ENCODE assay signal across 18 mouse cellular contexts in the genomic region with DNA sequence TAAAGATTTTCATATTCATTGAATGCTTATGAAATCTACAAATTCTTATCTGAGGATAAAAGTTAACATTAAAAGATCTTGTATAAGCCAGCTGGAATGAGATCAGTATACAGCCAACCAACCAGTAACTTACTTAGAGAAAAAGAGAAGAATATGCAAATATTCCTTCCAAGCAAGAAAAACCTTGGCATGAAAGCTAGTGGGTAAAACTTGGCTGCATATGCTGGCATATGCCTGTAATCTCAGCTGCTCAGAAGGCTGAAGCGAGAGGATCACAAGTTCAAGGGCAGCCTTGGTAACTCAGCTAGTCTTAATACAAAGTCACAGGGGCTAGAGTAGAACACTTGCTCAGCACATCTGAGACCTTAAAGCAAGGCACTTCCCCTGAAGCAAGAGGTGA.
"Had no signal": no experiment of that assay in that cellular context is flagged by ENCODE, and none has a peak within 500 bp of the region (broad histone marks: within the 10 kb centered on the region; RNA-seq: fewer than 3 reads in every experiment).

No protein-coding gene starts in this region.

- H3K9ac ChIP-seq: liver, postnatal 0 days; lung, embryonic 15.5 days; midbrain, embryonic 13.5 days; midbrain, embryonic 15.5 days; neural tube, embryonic 13.5 days; stomach, embryonic 15.5 days had no signal

- H3K4me2 ChIP-seq: lung, embryonic 15.5 days; midbrain, embryonic 11.5 days; midbrain, embryonic 13.5 days; midbrain, embryonic 15.5 days; neural tube, embryonic 13.5 days; stomach, embryonic 15.5 days had no signal

- DNase-seq: liver, postnatal 0 days; lung, adult 2 months; lung, postnatal 14 days; lung, postnatal 36 days; right cerebral cortex, postnatal 14 days; thymus, adult 2 months; thymus, postnatal 25 days; thymus, postnatal 4 days had no signal

- H3K27me3 ChIP-seq: lung, embryonic 15.5 days; megakaryocyte, embryonic 14.5 days; midbrain, embryonic 13.5 days; midbrain, embryonic 15.5 days; neural tube, embryonic 13.5 days; stomach, embryonic 15.5 days had no signal

- ATAC-seq: liver, postnatal 0 days; lung, postnatal 0 days; midbrain, embryonic 13.5 days; midbrain, embryonic 15.5 days had no signal

- H3K27ac ChIP-seq: lung, embryonic 15.5 days; macrophage; midbrain, embryonic 13.5 days; midbrain, embryonic 15.5 days; neural tube, embryonic 13.5 days; stomach, embryonic 15.5 days; stomach, postnatal 0 days had no signal

- H3K4me1 ChIP-seq: lung, embryonic 15.5 days; megakaryocyte, embryonic 14.5 days; stomach, embryonic 15.5 days had no signal

- H3K4me3 ChIP-seq: lung, embryonic 15.5 days; megakaryocyte, embryonic 14.5 days; midbrain, embryonic 13.5 days; midbrain, embryonic 15.5 days; neural tube, embryonic 13.5 days; stomach, embryonic 15.5 days had no signal

- H3K9me3 ChIP-seq: lung, embryonic 15.5 days; megakaryocyte, embryonic 14.5 days; midbrain, embryonic 13.5 days; midbrain, embryonic 15.5 days; neural tube, embryonic 13.5 days; stomach, embryonic 15.5 days had no signal

- H3K36me3 ChIP-seq: lung, embryonic 15.5 days; midbrain, embryonic 13.5 days; midbrain, embryonic 15.5 days; stomach, embryonic 15.5 days had no signal
